Mouse (Mus musculus): ENCODE data around the gene Olfr807. TPM values are rescaled to one million over a fixed set of nuclear protein-coding genes. Genes with fewer than 3 reads are reported as not detected.

Olfr807 gene
- not detected in 2 replicates for polyA plus RNA-seq (2012; rRNA removed)

- DNase-seq (ENCODE audit: low spot score), result no peak
Observed at GRCm38 (mm10) chr10:129757693-129758092, at the start of gene Olfr807. Olfr807 (minus strand) TSS chr10:129757793.

- no peak for DNase-seq (ENCODE audit: low spot score)
Observed at GRCm38 (mm10) chr10:129804296-129804695, 46.7 kb upstream of the Olfr807 start, which contains the start of gene Olfr811. Olfr811 (minus strand) TSS chr10:129804396.

- DNase-seq (ENCODE audit: low spot score), result no peak
Observed at GRCm38 (mm10) chr10:129794817-129795216, 37.2 kb upstream of the Olfr807 start, which contains the start of gene Olfr810. Olfr810 (minus strand) TSS chr10:129794917.

- DNase-seq (ENCODE audit: low spot score), result no peak
Observed at GRCm38 (mm10) chr10:129778123-129778522, 20.5 kb upstream of the Olfr807 start.

- DNase-seq (ENCODE audit: low spot score), result no peak
Observed at GRCm38 (mm10) chr10:129774338-129774737, 16.7 kb upstream of the Olfr807 start, which contains the start of gene Olfr809. Olfr809 (plus strand) TSS chr10:129774638.

GRCm38 (mm10) chr10:129765182-129765581 lies 7.6 kb upstream of the Olfr807 start, which contains the start of gene Olfr808:
Olfr808 (plus strand) TSS chr10:129765482.
- no peak for DNase-seq (ENCODE audit: low spot score)

GRCm38 (mm10) chr10:129741821-129742220 lies 15.8 kb downstream of the Olfr807 start, which contains the start of gene Olfr806:
Olfr806 (minus strand) TSS chr10:129741921.
- no peak for DNase-seq (ENCODE audit: low spot score)

GRCm38 (mm10) chr10:129729275-129729674 lies 28.3 kb downstream of the Olfr807 start, which contains the start of gene Olfr805:
Olfr805 (minus strand) TSS chr10:129729375.
- no peak for DNase-seq (ENCODE audit: low spot score)

Other genes starting within 250 kb of the Olfr807 start
- not detected in 2 replicates for gene Olfr791, start 236.0 kb downstream of the Olfr807 start, polyA plus RNA-seq (2012; rRNA removed)
- not detected in 2 replicates for gene Olfr792, start 218.6 kb downstream of the Olfr807 start, polyA plus RNA-seq (2012; rRNA removed)
- not detected in 2 replicates for gene Olfr794, start 190.1 kb downstream of the Olfr807 start, polyA plus RNA-seq (2012; rRNA removed)
- gene Olfr796, start 145.2 kb downstream of the Olfr807 start, polyA plus RNA-seq (2012; rRNA removed), result not detected in 2 replicates
- gene Olfr798, start 129.9 kb downstream of the Olfr807 start, polyA plus RNA-seq (2012; rRNA removed), result not detected in 2 replicates
- not detected in 2 replicates for gene Olfr799, start 120.3 kb downstream of the Olfr807 start, polyA plus RNA-seq (2012; rRNA removed)
- not detected in 2 replicates for gene Olfr800, start 100.1 kb downstream of the Olfr807 start, polyA plus RNA-seq (2012; rRNA removed)
- gene Olfr801, start 83.9 kb downstream of the Olfr807 start, polyA plus RNA-seq (2012; rRNA removed), result not detected in 2 replicates
- gene Olfr802, start 69.6 kb downstream of the Olfr807 start, polyA plus RNA-seq (2012; rRNA removed), result not detected in 2 replicates
- not detected in 2 replicates for gene Olfr803, start 63.5 kb downstream of the Olfr807 start, polyA plus RNA-seq (2012; rRNA removed)
- gene Olfr804, start 54.6 kb downstream of the Olfr807 start, polyA plus RNA-seq (2012; rRNA removed), result not detected in 2 replicates
- gene Olfr805, start 28.4 kb downstream of the Olfr807 start, polyA plus RNA-seq (2012; rRNA removed), result not detected in 2 replicates
- not detected in 2 replicates for gene Olfr806, start 15.9 kb downstream of the Olfr807 start, polyA plus RNA-seq (2012; rRNA removed)
- not detected in 2 replicates for gene Olfr808, start 7.7 kb upstream of the Olfr807 start, polyA plus RNA-seq (2012; rRNA removed)
- gene Olfr809, start 16.8 kb upstream of the Olfr807 start, polyA plus RNA-seq (2012; rRNA removed), result not detected in 2 replicates
- not detected in 2 replicates for gene Olfr810, start 37.1 kb upstream of the Olfr807 start, polyA plus RNA-seq (2012; rRNA removed)
- gene Olfr811, start 46.6 kb upstream of the Olfr807 start, polyA plus RNA-seq (2012; rRNA removed), result not detected in 2 replicates
- gene Olfr812, start 88.3 kb upstream of the Olfr807 start, polyA plus RNA-seq (2012; rRNA removed), result not detected in 2 replicates
- not detected in 2 replicates for gene Olfr813, start 97.6 kb upstream of the Olfr807 start, polyA plus RNA-seq (2012; rRNA removed)
- gene Olfr814, start 122.1 kb upstream of the Olfr807 start, polyA plus RNA-seq (2012; rRNA removed), result not detected in 2 replicates
- gene Olfr815, start 148.1 kb upstream of the Olfr807 start, polyA plus RNA-seq (2012; rRNA removed), result not detected in 2 replicates
- gene Olfr816, start 157.8 kb upstream of the Olfr807 start, polyA plus RNA-seq (2012; rRNA removed), result not detected in 2 replicates
- gene Olfr818, start 191.3 kb upstream of the Olfr807 start, polyA plus RNA-seq (2012; rRNA removed), result not detected in 2 replicates
- gene Olfr819, start 209.5 kb upstream of the Olfr807 start, polyA plus RNA-seq (2012; rRNA removed), result not detected in 2 replicates
- gene Olfr247, start 218.3 kb upstream of the Olfr807 start, polyA plus RNA-seq (2012; rRNA removed), result not detected in 2 replicates
- gene Gm10310, start 227.3 kb upstream of the Olfr807 start, polyA plus RNA-seq (2012; rRNA removed), result not detected in 2 replicates